Mouse (Mus musculus) C2C12 (cell line): ENCODE data around the gene Trp53i11. TPM values are rescaled to one million over a fixed set of nuclear protein-coding genes. Genes with fewer than 3 reads are reported as not detected.

ENCODE experiments used
- H3K27me3 ChIP-seq: one replicate; pipeline ENCODE4 v1.6.1; 2011; ENCODE audit not compliant: control insufficient read depth, insufficient read depth, insufficient read length
- H3K36me3 ChIP-seq: one replicate; pipeline ENCODE4 v1.6.1; 2011; ENCODE audit not compliant: control insufficient read depth, insufficient read depth
- H3K4me3 ChIP-seq: one replicate; pipeline ENCODE4 v1.5.1; 2011; ENCODE audit warnings: mild to moderate bottlenecking, control low read depth; ENCODE audit not compliant: poor library complexity, insufficient read depth, severe bottlenecking
- H3K79me2 ChIP-seq: one replicate; pipeline ENCODE4 v1.6.1; 2011; ENCODE audit not compliant: control insufficient read depth, insufficient read depth
- H3K79me3 ChIP-seq: one replicate; pipeline ENCODE4 v1.6.1; 2011; ENCODE audit warnings: low read depth, control low read depth
- H3ac ChIP-seq: one replicate; pipeline ENCODE3; 2011; ENCODE audit warnings: low read depth; ENCODE audit not compliant: control insufficient read depth, insufficient read length
- CEBPB ChIP-seq: IDR thresholded peaks from one replicate; pipeline ENCODE4 v1.6.1; 2011; ENCODE audit warnings: low read depth, mild to moderate bottlenecking, control low read depth, moderate library complexity
- CTCF ChIP-seq: IDR thresholded peaks from one replicate; pipeline ENCODE4 v1.5.1; 2011; ENCODE audit not compliant: control insufficient read depth, insufficient read depth, insufficient read length
- FOSL1 ChIP-seq: IDR thresholded peaks from one replicate; pipeline ENCODE4 v1.8.0; 2011; ENCODE audit warnings: mild to moderate bottlenecking, low read length; ENCODE audit not compliant: poor library complexity, insufficient read depth, severe bottlenecking
- MAX ChIP-seq: IDR thresholded peaks from one replicate; pipeline ENCODE4 v1.6.1; 2011; ENCODE audit warnings: mild to moderate bottlenecking, control low read depth
- MYOD1 ChIP-seq: IDR thresholded peaks from one replicate; pipeline ENCODE4 v1.6.1; 2011; ENCODE audit warnings: low read depth; ENCODE audit not compliant: control insufficient read depth, insufficient read length
- MYOG ChIP-seq: IDR thresholded peaks from one replicate; pipeline ENCODE4 v1.6.1; 2011; ENCODE audit not compliant: control insufficient read depth, insufficient read length; ENCODE audit errors: extremely low read depth
- USF1 ChIP-seq: IDR thresholded peaks from one replicate; pipeline ENCODE4 v1.6.1; 2011; ENCODE audit warnings: low read depth, mild to moderate bottlenecking, control low read depth, moderate library complexity
- polyA plus RNA-seq: library from polyadenylated mRNA; unstranded; fragments of >200 nt; fragmentation: generic; extraction: Trizol; gene quantifications from one replicate; pipeline ENCODE4 v1.2.1, GENCODE M21; 2012; ENCODE audit warnings: missing spikeins

Gene Trp53i11
- polyA plus RNA-seq, 1 experiment: 3.3 TPM

DNA sequence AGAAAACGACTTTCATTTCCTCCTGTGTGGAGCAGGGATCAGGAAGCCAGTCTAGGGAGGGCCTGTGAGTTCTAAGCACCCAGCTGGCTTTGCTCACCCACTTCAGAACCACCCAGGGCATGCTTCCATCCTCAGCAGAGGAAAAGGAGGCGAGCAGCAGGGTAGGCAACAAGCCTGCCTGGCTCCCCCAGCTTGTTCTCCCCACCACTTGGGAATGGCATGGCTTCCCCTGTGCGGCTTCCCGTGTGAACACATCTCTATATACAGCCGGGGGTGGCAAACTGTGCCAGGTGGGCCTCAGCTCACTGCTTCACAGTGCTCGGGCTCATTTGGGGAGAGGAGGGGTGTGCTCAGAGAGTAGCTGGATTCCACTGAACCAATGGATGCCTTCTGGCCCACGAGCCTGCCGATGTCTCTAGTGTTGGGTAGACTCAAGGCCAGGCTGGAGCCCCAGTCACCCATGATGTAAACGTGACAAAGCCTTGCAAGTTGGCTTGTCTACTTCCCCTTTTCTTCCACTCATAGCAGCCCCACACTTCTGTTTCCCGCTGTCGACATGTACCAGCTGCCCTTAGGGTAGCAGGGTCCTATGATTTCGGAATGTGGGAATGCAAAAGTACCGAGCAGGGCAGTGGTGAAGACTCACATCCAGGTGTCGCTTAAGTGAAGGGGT, 20.5 kb upstream of the Trp53i11 start:
- no peak overlapping the region for H3ac ChIP-seq
- TF ChIP-seq CTCF (no peak), CEBPB (no peak), FOSL1 (no peak), MYOD1 (no peak), USF1 (no peak), MYOG (no peak), MAX (no peak)
- no peaks in the 10 kb centered on the region for H3K36me3 ChIP-seq
- no peaks in the 10 kb centered on the region for H3K79me2 ChIP-seq
- H3K4me3 ChIP-seq: no peak overlapping the region
- peaks cover 52% of the 10 kb centered on the region for H3K27me3 ChIP-seq
- no peaks in the 10 kb centered on the region for H3K79me3 ChIP-seq

GRCm38 (mm10) chr2:93170156-93170844, 17.0 kb upstream of the Trp53i11 start:
- Histone ChIP-seq H3K4me3 (no peak overlapping the region), H3K27me3 (peaks cover 45% of the 10 kb centered on the region), H3K36me3 (no peaks in the 10 kb centered on the region), H3ac (no peak overlapping the region), H3K79me2 (no peaks in the 10 kb centered on the region), H3K79me3 (no peaks in the 10 kb centered on the region)
- TF ChIP-seq CTCF (no peak), MYOG (no peak), USF1 (no peak), CEBPB (no peak), FOSL1 (no peak), MYOD1 (no peak), MAX (no peak)

GRCm38 (mm10) chr2:93170845-93171200, 16.5 kb upstream of the Trp53i11 start:
- Histone ChIP-seq H3K36me3 (no peaks in the 10 kb centered on the region), H3K79me3 (no peaks in the 10 kb centered on the region), H3K27me3 (peaks cover 40% of the 10 kb centered on the region), H3K79me2 (no peaks in the 10 kb centered on the region), H3K4me3 (no peak overlapping the region), H3ac (no peak overlapping the region)
- TF ChIP-seq CEBPB: no peak
- TF ChIP-seq MYOD1: no peak
- no peak for TF ChIP-seq MAX
- no peak for TF ChIP-seq CTCF
- TF ChIP-seq MYOG: no peak
- no peak for TF ChIP-seq FOSL1
- no peak for TF ChIP-seq USF1

DNA sequence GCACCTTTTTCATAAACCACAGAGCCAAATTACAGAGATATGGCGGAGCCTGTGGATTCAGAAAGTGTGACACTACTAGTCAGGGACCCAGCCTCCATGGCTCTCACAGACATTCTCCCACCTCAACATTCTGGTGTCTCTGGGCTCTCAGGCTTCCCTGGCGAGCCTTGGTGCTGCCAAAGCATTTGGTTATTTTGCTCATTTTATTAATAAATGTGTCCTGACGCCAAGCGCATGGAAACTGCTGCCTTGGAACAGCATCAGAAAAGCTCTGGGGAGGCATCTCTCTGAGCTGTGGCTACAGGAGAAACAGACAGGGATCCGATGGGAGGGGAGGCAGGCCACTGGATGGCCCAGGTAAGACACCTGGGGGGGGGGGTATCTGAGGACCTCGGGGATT, 15.4 kb upstream of the Trp53i11 start:
- Histone ChIP-seq H3K36me3 (no peaks in the 10 kb centered on the region), H3K79me3 (no peaks in the 10 kb centered on the region), H3K79me2 (no peaks in the 10 kb centered on the region), H3K27me3 (peaks cover 29% of the 10 kb centered on the region), H3K4me3 (no peak overlapping the region), H3ac (no peak overlapping the region)
- TF ChIP-seq MYOG (no peak), CTCF (no peak), USF1 (no peak), MAX (no peak), CEBPB (no peak), MYOD1 (no peak), FOSL1 (no peak)

- Histone ChIP-seq H3K27me3 (peaks cover 23% of the 10 kb centered on the region), H3K36me3 (no peaks in the 10 kb centered on the region), H3ac (no peak overlapping the region), H3K79me2 (no peaks in the 10 kb centered on the region), H3K4me3 (no peak overlapping the region), H3K79me3 (no peaks in the 10 kb centered on the region)
- TF ChIP-seq MYOD1 (no peak), MAX (no peak), USF1 (no peak), CEBPB (no peak), MYOG (no peak), FOSL1 (no peak), CTCF (no peak)
Observed at GRCm38 (mm10) chr2:93172460-93172859, 14.9 kb upstream of the Trp53i11 start.
